Mouse (Mus musculus) G1E (cell line): Measurements from ENCODE around the gene Sbno1. TPM values are rescaled to one million over a fixed set of nuclear protein-coding genes. Genes with fewer than 3 reads are reported as not detected.

Experiments used
- ATAC-seq: 2 replicates; pipeline ENCODE4 v1.8.0; 2016; ENCODE audit warnings: mild to moderate bottlenecking; ENCODE audit not compliant: insufficient number of reproducible peaks, poor library complexity, low FRiP score, severe bottlenecking; ENCODE audit errors: extremely low read depth
- DNase-seq: peaks from one replicate; pipeline ENCODE4 v3.0.0; 2012; ENCODE audit warnings: low spot score
- H3K27me3 ChIP-seq: 2 replicates; pipeline ENCODE4 v1.6.1; 2012; ENCODE audit warnings: mild to moderate bottlenecking, low read length, inconsistent platforms; ENCODE audit not compliant: insufficient read depth
- H3K36me3 ChIP-seq: replicated peaks from 2 replicates; pipeline ENCODE3; 2012; ENCODE audit warnings: mild to moderate bottlenecking, inconsistent platforms
- H3K4me1 ChIP-seq: 2 replicates; pipeline ENCODE4 v1.6.1; 2012; ENCODE audit warnings: low read depth, low read length, inconsistent platforms, mixed read lengths; ENCODE audit not compliant: insufficient read depth
- H3K4me3 ChIP-seq: 2 replicates; pipeline ENCODE4 v1.5.1; 2012; ENCODE audit warnings: low read depth, mild to moderate bottlenecking, inconsistent platforms, low read length, moderate library complexity, mixed read lengths
- H3K9me3 ChIP-seq: replicated peaks from 2 replicates; pipeline ENCODE4 v1.6.1; 2012; ENCODE audit warnings: inconsistent platforms
- CTCF ChIP-seq: IDR thresholded peaks from 2 replicates; pipeline ENCODE4 v1.5.1; 2012; ENCODE audit warnings: low read depth, low read length, inconsistent platforms, mixed read lengths
- GATA1 ChIP-seq: IDR thresholded peaks from 2 replicates; pipeline ENCODE4 v1.6.1; 2012; ENCODE audit warnings: borderline replicate concordance, low read length, inconsistent platforms, mixed read lengths
- GATA2 ChIP-seq: IDR thresholded peaks from 2 replicates; pipeline ENCODE4 v1.6.1; 2012; ENCODE audit warnings: low read depth, low read length, inconsistent platforms, borderline replicate concordance
- POLR2AphosphoS5 ChIP-seq: IDR thresholded peaks from 2 replicates; pipeline ENCODE4 v1.6.1; 2012; ENCODE audit warnings: low read depth, low read length, inconsistent platforms; ENCODE audit not compliant: insufficient replicate concordance
- TAL1 ChIP-seq: conservative IDR thresholded peaks from 2 replicates; pipeline ENCODE4 v1.6.1; 2012; ENCODE audit warnings: low read depth, low read length, inconsistent platforms, mixed read lengths
- polyA plus RNA-seq: library from polyadenylated mRNA; stranded (reverse); fragments of >175 nt; gene quantifications from 2 replicates; pipeline ENCODE4 v1.2.3, GENCODE M21; 2012
- total RNA-seq, 2 experiments: library from RNA; stranded (forward) in 1 of 2; stranded (reverse) in 1 of 2; fragments of 200-1000 nt in 1 of 2; fragments of >200 nt in 1 of 2; fragmentation: Nextera tagmentation in 1 of 2; gene quantifications; 2 replicates each; pipeline ENCODE4 v1.2.3; 2014 to 2017

Gene Sbno1
- total and polyA plus RNA-seq, 3 experiments: 29.5 to 260 (median 221) TPM

GRCm38 (mm10) chr5:124353726-124354547, 71.9 kb downstream of the Sbno1 start:
- TF ChIP-seq CTCF (no peak), GATA2 (no peak), TAL1 (no peak), GATA1 (no peak)
- ATAC-seq (no peak), DNase-seq (peak; percentile 62)
- Histone ChIP-seq H3K27me3 (no peaks in the 10 kb centered on the region), H3K4me1 (peaks cover 53% of the 10 kb centered on the region), H3K4me3 (peak overlapping the region; percentile 82), H3K9me3 (no peaks in the 10 kb centered on the region), H3K36me3 (peaks cover 32% of the 10 kb centered on the region)

- Histone ChIP-seq H3K4me1 (peaks cover 55% of the 10 kb centered on the region), H3K36me3 (peaks cover 40% of the 10 kb centered on the region), H3K27me3 (no peaks in the 10 kb centered on the region), H3K4me3 (peak overlapping the region; percentile 82), H3K9me3 (no peaks in the 10 kb centered on the region)
- peak; percentile 35 for DNase-seq
- no peak for ATAC-seq
- no peak for TF ChIP-seq GATA2
Measured at GRCm38 (mm10) chr5:124353011-124353725, 72.6 kb downstream of the Sbno1 start.

- DNase-seq (peak; percentile 81), ATAC-seq (peak; percentile 60)
- H3K9me3 ChIP-seq: no peaks in the 10 kb centered on the region
- no peaks in the 10 kb centered on the region for H3K27me3 ChIP-seq
- H3K36me3 ChIP-seq: peaks cover 43% of the 10 kb centered on the region
- peaks cover 51% of the 10 kb centered on the region for H3K4me1 ChIP-seq
- TF ChIP-seq TAL1 (no peak), POLR2AphosphoS5 (no peak), CTCF (no peak), GATA2 (no peak), GATA1 (no peak)
- peak overlapping the region; percentile 82 for H3K4me3 ChIP-seq
Measured at GRCm38 (mm10) chr5:124352141-124352920, 73.5 kb downstream of the Sbno1 start.

- TF ChIP-seq GATA1 (no peak), TAL1 (no peak), POLR2AphosphoS5 (no peak), CTCF (no peak), GATA2 (no peak)
- H3K36me3 ChIP-seq: peaks cover 48% of the 10 kb centered on the region
- H3K4me1 ChIP-seq: peaks cover 55% of the 10 kb centered on the region
- H3K27me3 ChIP-seq: no peaks in the 10 kb centered on the region
- DNase-seq (no peak), ATAC-seq (no peak)
- H3K4me3 ChIP-seq: peak overlapping the region; percentile 82; the same call in 1 of the 2 replicates
- no peaks in the 10 kb centered on the region for H3K9me3 ChIP-seq
Measured at GRCm38 (mm10) chr5:124351604-124352003, 74.2 kb downstream of the Sbno1 start.

GRCm38 (mm10) chr5:124351111-124351560, 74.7 kb downstream of the Sbno1 start:
- DNase-seq (peak; percentile 39), ATAC-seq (peak; percentile 24; the same call in 1 of the 2 replicates)
- Histone ChIP-seq H3K27me3 (no peaks in the 10 kb centered on the region), H3K4me1 (peaks cover 58% of the 10 kb centered on the region), H3K4me3 (peak overlapping the region; percentile 59; the same call in 1 of the 2 replicates), H3K9me3 (no peaks in the 10 kb centered on the region), H3K36me3 (peaks cover 52% of the 10 kb centered on the region)
- TF ChIP-seq POLR2AphosphoS5 (no peak), GATA1 (no peak), GATA2 (no peak), CTCF (no peak), TAL1 (no peak)

- TF ChIP-seq TAL1: no peak
- no peak for TF ChIP-seq GATA2
- no peak for TF ChIP-seq POLR2AphosphoS5
- no peak for TF ChIP-seq GATA1
- no peak for TF ChIP-seq CTCF
- Histone ChIP-seq H3K27me3 (no peaks in the 10 kb centered on the region), H3K4me1 (peaks cover 54% of the 10 kb centered on the region), H3K4me3 (no peak overlapping the region), H3K9me3 (no peaks in the 10 kb centered on the region), H3K36me3 (peaks cover 56% of the 10 kb centered on the region)
- DNase-seq (no peak), ATAC-seq (no peak)
Measured at GRCm38 (mm10) chr5:124350350-124350749, 75.5 kb downstream of the Sbno1 start.
